Mouse (Mus musculus) thymus, adult 2 months (tissue): ENCODE results near the gene Cavin2. TPM values are rescaled to one million over a fixed set of nuclear protein-coding genes. Genes with fewer than 3 reads are reported as not detected.

Experiments used
- DNase-seq: peaks from one replicate; pipeline ENCODE4 v3.0.0; 2021
- H3K27ac ChIP-seq: fragments of 200-500 bp; 2 replicates; pipeline ENCODE4 v1.5.1; 2012; ENCODE audit warnings: low read length, control low read depth; ENCODE audit not compliant: control insufficient read depth, insufficient read depth
- H3K27me3 ChIP-seq: fragments of 200-500 bp; 2 replicates; pipeline ENCODE4 v1.6.1; 2012; ENCODE audit warnings: mild to moderate bottlenecking, low read length, moderate library complexity, mixed read lengths; ENCODE audit not compliant: control insufficient read depth, insufficient read depth
- H3K36me3 ChIP-seq: fragments of 200-500 bp; 2 replicates; pipeline ENCODE4 v1.6.1; 2012; ENCODE audit warnings: mild to moderate bottlenecking, low read length, moderate library complexity; ENCODE audit not compliant: control insufficient read depth, insufficient read depth
- H3K4me1 ChIP-seq: fragments of 200-500 bp; replicated peaks from 2 replicates; pipeline ENCODE4 v1.6.1; 2012; ENCODE audit warnings: low read length; ENCODE audit not compliant: control insufficient read depth, insufficient read depth
- H3K4me3 ChIP-seq: fragments of 200-500 bp; 2 replicates; pipeline ENCODE4 v1.5.1; 2012; ENCODE audit warnings: mild to moderate bottlenecking, low read length, control low read depth, moderate library complexity; ENCODE audit not compliant: control insufficient read depth, insufficient read depth
- CTCF ChIP-seq: fragments of 200-500 bp; IDR thresholded peaks from 2 replicates; pipeline ENCODE4 v1.5.1; 2012; ENCODE audit warnings: mild to moderate bottlenecking, control low read depth, low read length, moderate library complexity, borderline replicate concordance; ENCODE audit not compliant: control insufficient read depth, poor library complexity, insufficient read depth; ENCODE audit errors: extremely low read depth
- POLR2A ChIP-seq: fragments of 200-500 bp; IDR thresholded peaks from 2 replicates; pipeline ENCODE4 v1.6.1; 2012; ENCODE audit warnings: mild to moderate bottlenecking, low read length, control low read depth, moderate library complexity; ENCODE audit not compliant: control insufficient read depth, poor library complexity, insufficient read depth; ENCODE audit errors: extremely low read depth
- WGBS: fragments of 180-500 bp; shearing (Covaris S2); methylation state at CpG from one replicate; pipeline ENCODE4 v1.1.7; 2018; 5-methylcytosine and 5-hydroxymethylcytosine counted together
- polyA plus RNA-seq: library from polyadenylated mRNA; depleted of rRNA; stranded (reverse); fragments of >200 nt; gene quantifications from 2 replicates; pipeline ENCODE4 v1.2.3, GENCODE M21; 2012

The Cavin2 gene
- polyA plus RNA-seq, 1 experiment: 9.4 TPM

DNA sequence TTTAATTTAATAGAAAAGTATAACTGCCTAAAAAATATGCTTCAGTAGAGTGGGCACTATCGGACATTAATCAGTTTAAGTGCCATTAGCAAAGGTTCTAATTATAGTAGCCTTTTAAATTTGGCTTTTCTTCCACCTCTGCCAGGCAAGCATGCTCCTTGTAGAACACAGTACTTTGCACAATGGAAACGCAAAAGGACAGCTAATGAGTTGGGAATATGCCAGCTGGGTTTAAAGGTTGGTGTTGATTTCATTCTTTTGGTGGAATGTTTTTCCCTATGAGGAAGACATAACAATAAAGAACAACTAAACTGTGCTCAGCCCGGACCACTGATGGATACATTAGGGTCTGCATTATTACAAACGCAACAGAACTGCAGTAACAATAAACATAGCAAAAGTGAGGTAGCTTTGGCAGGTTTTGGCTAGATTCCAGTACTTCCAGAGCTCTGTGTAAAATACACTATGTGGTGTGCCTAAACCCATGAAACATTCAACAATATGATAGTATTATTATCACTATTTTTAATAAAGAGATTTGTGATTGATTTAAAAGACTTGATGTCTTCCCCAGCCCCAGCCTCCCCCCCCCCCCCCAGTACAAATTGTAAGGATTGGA, 16.2 kb upstream of the Cavin2 start:
- H3K4me1 ChIP-seq: no peaks in the 10 kb centered on the region
- no peaks in the 10 kb centered on the region for H3K27me3 ChIP-seq
- WGBS: 90% methylated on average over 4 of the region's 4 CpGs
- H3K36me3 ChIP-seq: no peaks in the 10 kb centered on the region
- no peak overlapping the region for H3K27ac ChIP-seq
- no peak overlapping the region for H3K4me3 ChIP-seq
- DNase-seq: no peak
- no peak for TF ChIP-seq POLR2A
- TF ChIP-seq CTCF: no peak

DNA sequence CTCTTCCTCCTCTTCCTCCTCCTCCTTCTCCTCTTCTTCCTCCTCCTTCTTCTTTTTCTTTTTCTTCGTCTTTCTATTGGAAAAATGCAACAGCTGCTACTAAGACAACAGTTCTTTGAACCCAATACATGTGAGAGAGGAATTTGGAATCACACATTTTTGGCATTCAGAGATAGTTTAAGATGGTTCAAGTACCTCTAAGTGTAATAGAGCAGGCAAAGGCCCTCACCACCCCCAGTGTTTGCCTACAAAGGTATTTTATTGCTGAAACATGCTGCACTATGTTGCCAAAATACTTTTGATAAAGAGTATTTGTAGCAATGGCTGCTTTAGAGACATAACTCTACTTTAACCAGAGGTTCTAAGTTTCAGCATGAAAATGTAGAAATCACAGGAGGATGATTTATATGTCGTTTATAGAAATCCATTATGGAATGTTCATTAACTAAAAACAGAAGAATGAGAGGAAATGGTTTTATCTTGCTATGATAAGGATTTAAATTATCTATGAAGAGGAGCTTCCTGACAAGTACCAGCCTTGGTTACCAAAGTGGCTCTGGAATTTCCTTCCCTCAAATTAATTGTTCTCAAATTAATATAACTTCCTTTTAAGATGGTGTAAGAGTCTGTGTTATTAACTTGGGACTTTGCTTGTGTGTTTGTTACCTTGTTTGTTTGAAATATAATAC, 10.9 kb upstream of the Cavin2 start:
- TF ChIP-seq CTCF (no peak), POLR2A (no peak)
- Histone ChIP-seq H3K4me1 (no peaks in the 10 kb centered on the region), H3K27ac (no peak overlapping the region), H3K27me3 (no peaks in the 10 kb centered on the region), H3K4me3 (no peak overlapping the region), H3K36me3 (no peaks in the 10 kb centered on the region)
- no peak for DNase-seq
- 73% methylated on average over 2 of the region's 2 CpGs for WGBS

DNA sequence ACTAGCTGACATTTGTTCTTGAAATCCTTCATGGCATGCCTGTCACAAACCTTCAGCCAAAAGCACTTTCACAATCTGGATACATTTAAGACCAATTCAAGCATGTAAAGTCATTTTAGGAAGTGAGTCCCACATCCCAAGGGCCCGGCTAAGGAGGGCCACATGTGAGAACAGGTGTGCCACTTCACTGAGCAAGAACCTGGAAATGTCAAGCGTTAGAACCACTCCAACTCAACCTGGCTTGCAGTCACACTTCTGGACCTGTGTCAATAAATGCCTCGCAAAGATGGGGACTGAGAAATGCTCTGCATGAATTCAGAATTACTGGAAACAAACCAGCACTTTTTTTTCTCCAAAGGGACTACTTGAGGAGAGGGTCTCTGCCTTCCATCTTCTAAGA, 725 bp upstream of the Cavin2 start:
- no peak for TF ChIP-seq CTCF
- TF ChIP-seq POLR2A: no peak

DNA sequence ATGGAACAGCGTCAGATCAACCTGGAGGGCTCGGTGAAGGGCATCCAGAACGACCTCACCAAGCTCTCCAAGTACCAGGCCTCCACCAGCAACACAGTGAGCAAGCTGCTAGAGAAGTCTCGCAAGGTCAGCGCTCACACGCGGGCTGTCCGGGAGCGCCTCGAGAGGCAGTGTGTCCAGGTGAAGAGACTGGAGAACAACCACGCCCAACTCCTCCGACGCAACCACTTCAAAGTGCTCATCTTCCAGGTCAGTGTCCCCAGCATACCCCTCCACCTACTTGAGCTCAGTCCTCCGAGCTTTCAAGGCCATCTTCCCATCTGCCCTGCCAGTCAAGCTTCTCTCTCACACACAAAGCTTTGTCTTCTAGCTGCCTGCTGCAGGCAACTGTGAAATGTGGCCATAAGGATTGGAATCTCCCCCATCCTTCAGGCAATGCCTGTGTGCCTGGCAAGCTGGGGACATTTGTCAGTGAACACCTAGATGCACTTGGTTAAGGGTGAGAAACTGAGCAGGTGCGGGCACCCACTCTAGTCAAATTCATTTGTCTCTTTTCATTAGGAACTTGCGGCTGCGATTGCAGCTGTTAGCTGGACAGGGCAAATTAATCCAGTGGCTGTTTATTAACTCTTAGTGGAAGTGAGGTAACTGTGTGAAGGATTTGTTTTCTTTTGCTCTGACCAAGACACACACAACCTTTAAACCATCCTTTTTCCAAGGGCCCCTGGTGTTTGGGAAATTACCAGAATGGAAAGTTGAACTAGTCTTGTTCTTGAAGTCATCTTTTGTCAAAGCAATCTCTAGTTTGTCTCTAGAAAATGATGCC, 907 bp downstream of the Cavin2 start:
- DNase-seq: no peak
- Histone ChIP-seq H3K27ac (no peak overlapping the region), H3K27me3 (no peaks in the 10 kb centered on the region), H3K4me1 (no peaks in the 10 kb centered on the region), H3K4me3 (no peak overlapping the region), H3K36me3 (no peaks in the 10 kb centered on the region)
- TF ChIP-seq POLR2A (no peak), CTCF (no peak)
- WGBS: 94% methylated on average over 17 of the region's 17 CpGs

More for the DNA sequence above, 725 bp upstream of the Cavin2 start:
- Histone ChIP-seq H3K27me3 (no peaks in the 10 kb centered on the region), H3K4me3 (no peak overlapping the region), H3K36me3 (no peaks in the 10 kb centered on the region), H3K4me1 (no peaks in the 10 kb centered on the region), H3K27ac (no peak overlapping the region)
- DNase-seq: no peak
- WGBS: 81% methylated on average over 3 of the region's 3 CpGs

- no peak for DNase-seq
- Histone ChIP-seq H3K36me3 (no peaks in the 10 kb centered on the region), H3K27ac (no peak overlapping the region), H3K27me3 (no peaks in the 10 kb centered on the region), H3K4me1 (no peaks in the 10 kb centered on the region), H3K4me3 (no peak overlapping the region)
- WGBS: 92% methylated on average over 4 of the region's 4 CpGs
- TF ChIP-seq POLR2A: no peak
- no peak for TF ChIP-seq CTCF
Measured at GRCm38 (mm10) chr1:51290634-51291033, 1.7 kb downstream of the Cavin2 start.

GRCm38 (mm10) chr1:51292348-51292747, 3.4 kb downstream of the Cavin2 start:
- WGBS: 94% methylated on average over 4 of the region's 4 CpGs
- no peaks in the 10 kb centered on the region for H3K4me1 ChIP-seq
- H3K4me3 ChIP-seq: no peak overlapping the region
- TF ChIP-seq POLR2A (no peak), CTCF (no peak)
- no peak for DNase-seq
- H3K27ac ChIP-seq: no peak overlapping the region
- no peaks in the 10 kb centered on the region for H3K36me3 ChIP-seq
- H3K27me3 ChIP-seq: no peaks in the 10 kb centered on the region
